Mouse (Mus musculus): ENCODE data around the gene Lamc3. TPM values are rescaled to one million over a fixed set of nuclear protein-coding genes. Genes with fewer than 3 reads are reported as not detected.

Lamc3 gene
- total RNA-seq, 1 experiment from 2014 or later = 15.9 TPM

DNA sequence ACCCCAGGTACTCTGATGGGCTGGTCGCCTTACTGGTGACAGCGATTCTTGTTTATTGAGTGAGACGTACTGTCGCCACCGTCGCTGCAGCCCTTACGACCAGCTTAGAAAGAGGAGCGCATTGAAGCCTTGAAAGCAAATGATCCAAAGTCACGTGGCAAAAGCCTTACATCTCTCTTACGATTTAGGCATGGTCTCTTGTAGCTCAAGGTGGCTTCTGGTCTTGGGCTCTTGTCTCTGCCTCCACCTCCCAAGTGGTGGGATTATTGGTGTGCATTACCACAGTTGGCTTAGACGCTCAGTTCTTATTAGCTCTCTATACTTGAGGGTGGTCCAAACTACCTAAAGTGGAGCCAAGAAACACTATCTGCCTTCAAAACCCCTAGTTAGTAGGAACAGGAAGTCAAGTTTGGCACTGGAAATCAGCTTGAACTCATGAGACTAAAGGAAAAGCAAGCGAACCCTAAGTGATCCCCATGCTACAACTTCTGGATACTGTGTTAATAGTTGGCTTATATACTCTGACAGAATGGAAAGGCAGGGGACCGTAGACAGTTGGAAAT is 87.8 kb downstream of the Lamc3 start:
- DNase-seq = no peak

DNA sequence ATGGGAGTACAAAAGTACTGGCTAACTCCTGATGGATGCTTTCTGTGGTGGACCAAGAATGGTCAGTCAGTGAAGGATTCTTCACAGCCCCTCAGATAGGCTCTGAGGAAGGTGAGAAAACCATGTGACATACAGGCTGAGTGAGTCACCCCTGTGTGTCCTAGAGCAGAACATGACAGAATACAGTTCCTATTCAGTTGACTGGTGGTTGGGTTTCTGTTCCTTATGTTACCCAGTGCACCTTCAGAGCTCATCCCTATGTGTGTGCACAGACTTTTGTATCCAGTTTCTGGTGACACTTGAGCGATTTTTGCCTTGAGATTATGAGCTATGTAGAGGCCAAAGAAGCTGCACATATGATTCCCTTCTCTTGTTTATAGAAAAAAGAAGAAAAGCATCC is 100.7 kb downstream of the Lamc3 start:
- no peak for DNase-seq

DNA sequence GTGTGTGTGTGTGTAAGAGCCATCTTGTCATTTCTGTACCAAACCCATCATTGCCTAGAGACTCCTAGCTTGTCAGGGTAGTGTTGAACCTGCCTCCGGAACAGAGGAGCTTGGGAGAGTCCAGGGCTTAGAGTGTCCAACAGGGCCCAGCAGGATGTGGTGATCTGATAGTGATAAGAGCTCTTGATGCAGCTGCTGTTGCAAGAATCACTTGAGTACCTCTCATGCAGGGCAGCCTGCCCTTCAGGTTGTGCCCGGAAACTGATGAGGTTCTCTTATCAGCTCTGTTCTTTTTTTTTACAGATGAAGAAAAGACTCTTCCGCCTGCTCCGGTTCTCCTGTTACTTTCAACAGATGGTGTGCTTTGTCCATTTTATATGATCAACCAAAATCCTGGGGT is 103.9 kb downstream of the Lamc3 start:
- no peak for DNase-seq

DNA sequence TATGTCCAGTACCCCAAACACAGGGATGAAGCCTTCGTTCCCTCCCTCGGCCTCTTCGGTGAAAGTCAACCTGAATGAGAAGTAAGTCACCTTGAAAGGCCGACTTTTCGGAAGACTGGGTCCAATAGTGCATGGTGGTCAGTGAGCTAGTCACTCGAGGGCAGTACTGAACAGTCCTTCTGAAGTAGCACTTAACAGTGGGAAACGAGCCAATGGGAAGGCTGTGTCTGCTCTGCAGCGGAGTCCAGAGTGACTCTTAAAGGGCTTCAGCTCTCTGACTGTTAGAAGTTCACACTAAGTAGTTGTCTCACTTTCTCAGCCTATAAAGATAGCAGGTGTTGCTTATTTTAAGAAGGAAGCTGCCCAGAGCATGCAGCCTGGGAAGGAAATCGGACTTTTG is 107.8 kb downstream of the Lamc3 start:
- no peak for DNase-seq

DNA sequence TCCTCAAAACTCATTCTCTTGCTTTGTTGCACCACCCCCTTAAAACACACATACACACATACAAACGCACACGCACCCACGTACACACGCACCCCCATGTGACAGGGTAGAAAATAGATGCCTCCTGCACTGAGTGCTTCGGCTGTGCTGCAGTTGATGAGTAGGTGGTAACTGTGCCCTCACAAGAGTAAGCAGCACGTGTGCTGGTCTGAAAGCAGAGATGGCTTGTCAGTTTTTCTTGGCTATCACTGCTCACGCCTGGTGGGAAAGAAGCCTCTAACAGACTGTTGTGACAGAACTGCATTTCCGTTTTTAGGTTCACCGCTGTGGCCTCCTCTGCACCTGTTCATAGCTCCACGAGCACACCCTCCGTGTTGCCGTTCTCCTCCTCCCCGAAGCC is 109.0 kb downstream of the Lamc3 start:
- no peak for DNase-seq

Other genes starting within 250 kb of the Lamc3 start
- gene Prdm12, start 247.3 kb upstream of the Lamc3 start, total RNA-seq (2021) = not detected in 2 replicates
- gene Exosc2, start 216.6 kb upstream of the Lamc3 start, total RNA-seq (2021) = 23.6 and 25.7 TPM in 2 replicates
- gene Abl1, start 198.9 kb upstream of the Lamc3 start, total RNA-seq (2021) = 78.9 and 90.9 TPM in 2 replicates
- gene Qrfp, start 76.7 kb upstream of the Lamc3 start, total RNA-seq (2021) = not detected in 2 replicates
- 0.06 TPM in 1 of 2 replicates, not detected in the other for gene Fibcd1, start 41.3 kb upstream of the Lamc3 start, total RNA-seq (2021)
- gene Aif1l, start 62.8 kb downstream of the Lamc3 start, total RNA-seq (2021) = 7.1 and 11.0 TPM in 2 replicates
- gene Nup214, start 87.1 kb downstream of the Lamc3 start, total RNA-seq (2021) = 73.5 and 77.2 TPM in 2 replicates
- 8.9 and 12.1 TPM in 2 replicates for gene Fam78a, start 197.6 kb downstream of the Lamc3 start, total RNA-seq (2021)
- 6.9 TPM in 2 replicates for gene Plpp7, start 208.2 kb downstream of the Lamc3 start, total RNA-seq (2021)